Mouse (Mus musculus): Measurements from ENCODE around the gene Gm15127.
"Not testable (repeated sequence)": the region's sequence is repeated elsewhere in the genome, so short reads cannot be mapped to it uniquely, and the experiment has no call there.

The Gm15127 gene

GRCm38 (mm10) chrX:148663298-148663697 is at the start of gene Gm15127:
TSS of gene Gm15127 (plus strand) at chrX:148663598.
- not testable (repeated sequence) for ATAC-seq (ENCODE audit: low TSS enrichment)

- not testable (repeated sequence) for ATAC-seq (ENCODE audit: low TSS enrichment)
Measured at GRCm38 (mm10) chrX:148615053-148615452, 48.3 kb upstream of the Gm15127 start, which contains the start of gene Gm8334. TSS of gene Gm8334 (minus strand) at chrX:148615153.

- not testable (repeated sequence) for ATAC-seq (ENCODE audit: low TSS enrichment)
Measured at GRCm38 (mm10) chrX:148676290-148676689, 12.9 kb downstream of the Gm15127 start.
